Mouse (Mus musculus): ENCODE measurements at regions not wholly inside any gene's neighbourhood (a gene's known extent, or its start where the extent isn't known, plus 50 kb on each side); places are given as distances from the start of the nearest gene placed in this dataset.

GRCm38 (mm10) chr2:61527127-61527526, 51.3 kb upstream of the Tank start:
- DNase-seq (ENCODE audit: low spot score in 2 of 2): no peak

GRCm38 (mm10) chr2:61524060-61524734, 54.2 kb upstream of the Tank start:
- no peak for DNase-seq (ENCODE audit: low spot score in 2 of 2)

GRCm38 (mm10) chr2:61514445-61515123, 63.8 kb upstream of the Tank start:
- no peak for DNase-seq (ENCODE audit: low spot score in 2 of 2)

- no peak for DNase-seq (ENCODE audit: low spot score in 2 of 2)
These were observed 64.5 kb upstream of the Tank start for GRCm38 (mm10) chr2:61513787-61514444.

GRCm38 (mm10) chr2:61503594-61503993, 74.8 kb upstream of the Tank start:
- no peak for DNase-seq (ENCODE audit: low spot score in 2 of 2)

GRCm38 (mm10) chr2:61501922-61502321, 76.5 kb upstream of the Tank start:
- DNase-seq (ENCODE audit: low spot score in 2 of 2): no peak

GRCm38 (mm10) chr2:61499266-61499665, 79.1 kb upstream of the Tank start:
- no peak for DNase-seq (ENCODE audit: low spot score in 2 of 2)

GRCm38 (mm10) chr2:61497930-61498329, 80.5 kb upstream of the Tank start:
- no peak for DNase-seq (ENCODE audit: low spot score in 2 of 2)

GRCm38 (mm10) chr2:61496968-61497367, 81.4 kb upstream of the Tank start:
- no peak for DNase-seq (ENCODE audit: low spot score in 2 of 2)

- peak in 1 of 2 experiments; percentile 61 for DNase-seq (ENCODE audit: low spot score in 2 of 2)
These were observed 84.3 kb upstream of the Tank start for GRCm38 (mm10) chr2:61493918-61494712.

- no peak for DNase-seq (ENCODE audit: low spot score in 2 of 2)
These were observed 86.2 kb upstream of the Tank start for GRCm38 (mm10) chr2:61492043-61492743.

- no peak for DNase-seq (ENCODE audit: low spot score in 2 of 2)
These were observed 87.8 kb upstream of the Tank start for GRCm38 (mm10) chr2:61490436-61491109.

- DNase-seq (ENCODE audit: low spot score in 2 of 2): no peak
These were observed 88.6 kb upstream of the Tank start for GRCm38 (mm10) chr2:61489762-61490161.

GRCm38 (mm10) chr2:61483820-61484219, 94.6 kb upstream of the Tank start:
- no peak for DNase-seq (ENCODE audit: low spot score in 2 of 2)

- DNase-seq (ENCODE audit: low spot score in 2 of 2): no peak
These were observed 101.7 kb upstream of the Tank start for GRCm38 (mm10) chr2:61476648-61477047.

GRCm38 (mm10) chr2:61474626-61475025, 103.8 kb upstream of the Tank start:
- DNase-seq (ENCODE audit: low spot score in 2 of 2): no peak

- DNase-seq (ENCODE audit: low spot score in 2 of 2): no peak
These were observed 107.9 kb upstream of the Tank start for GRCm38 (mm10) chr2:61470521-61470920.

GRCm38 (mm10) chr2:61470064-61470463, 108.3 kb upstream of the Tank start:
- DNase-seq (ENCODE audit: low spot score in 2 of 2): no peak

- DNase-seq (ENCODE audit: low spot score in 2 of 2): peak in 1 of 2 experiments; percentile 13
These were observed 122.5 kb upstream of the Tank start for GRCm38 (mm10) chr2:61455902-61456301.

- DNase-seq (ENCODE audit: low spot score in 2 of 2): no peak
These were observed 123.7 kb upstream of the Tank start for GRCm38 (mm10) chr2:61454729-61455128.

GRCm38 (mm10) chr2:61454311-61454728, 124.1 kb upstream of the Tank start:
- DNase-seq (ENCODE audit: low spot score in 2 of 2): peak; percentile 66 to 87
